Mouse (Mus musculus) lung, postnatal 0 days (tissue): Measurements from ENCODE around the gene Tcte1.

Experiments
- CTCF ChIP-seq: IDR thresholded peaks from 2 replicates; pipeline ENCODE4 v1.5.1; 2016; ENCODE audit warnings: antibody characterized with exemption, mild to moderate bottlenecking
- EP300 ChIP-seq: IDR thresholded peaks from 2 replicates; pipeline ENCODE4 v1.6.1; 2016; ENCODE audit warnings: antibody characterized with exemption, mild to moderate bottlenecking, control low read depth

DNA sequence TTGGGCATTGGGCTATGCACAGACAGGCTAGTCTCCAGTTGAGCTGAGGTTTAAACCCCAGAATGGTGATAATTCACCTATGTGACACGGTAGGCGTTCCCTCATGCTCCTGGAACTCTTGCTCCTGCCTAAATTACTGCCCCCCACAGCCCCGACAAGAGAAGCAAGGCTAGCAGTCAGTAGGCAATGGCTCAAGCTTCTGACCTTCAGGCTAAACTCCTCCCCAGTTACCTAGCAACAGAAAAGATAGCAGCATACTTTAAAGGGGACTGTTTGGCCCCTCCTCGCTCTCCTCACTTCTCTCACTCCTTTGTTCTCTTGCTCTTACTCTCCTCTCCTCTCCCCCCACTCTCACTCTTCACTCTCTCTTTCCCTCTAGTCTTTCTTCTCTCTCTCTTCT lies 22.3 kb upstream of the Tcte1 start:
- TF ChIP-seq EP300 = no peak
- TF ChIP-seq CTCF = no peak
